Mouse (Mus musculus): ENCODE measurements around the gene Chrng.

Chrng gene

GRCm38 (mm10) chr1:87204465-87204864 is at the start of gene Chrng:
TSS of gene Chrng (plus strand) at chr1:87204657.
- in situ Hi-C loops (cut with MboI, MseI): no loop called here

DNA sequence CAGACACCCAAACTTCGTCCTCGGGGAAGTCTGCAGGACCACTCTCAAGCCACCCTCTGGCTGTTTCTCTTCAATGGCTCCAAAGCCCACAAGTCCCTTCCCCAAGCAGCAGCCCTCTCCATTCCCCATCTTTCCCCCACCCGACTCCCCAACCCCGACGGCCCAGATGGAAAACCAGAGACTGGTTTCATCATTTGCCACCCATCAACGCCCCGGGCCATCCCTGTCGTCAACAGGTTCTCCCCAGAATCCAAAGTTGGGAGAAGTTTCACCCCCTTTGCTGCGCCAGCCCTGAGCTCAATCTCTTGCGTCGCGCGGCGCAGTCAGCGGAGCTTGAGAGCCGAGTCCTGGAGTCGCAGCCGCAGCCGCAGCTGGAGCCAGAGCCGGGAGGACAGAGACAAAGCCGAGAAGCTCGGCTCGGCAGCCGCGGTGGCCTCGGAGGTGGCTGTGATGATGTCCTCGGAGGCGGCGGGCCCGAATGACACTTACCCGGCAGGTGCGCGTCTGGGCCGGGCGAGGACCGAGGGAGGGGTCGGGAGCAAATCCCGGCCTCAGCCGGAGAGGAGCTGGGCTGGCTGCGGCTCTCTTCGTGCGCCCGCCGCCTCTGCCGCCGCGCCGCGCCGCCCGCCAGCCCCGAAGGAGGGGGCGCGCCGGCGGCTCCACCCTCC is 48.8 kb upstream of the Chrng start:
- in situ Hi-C loops (cut with MboI, MseI): no loop called here

DNA sequence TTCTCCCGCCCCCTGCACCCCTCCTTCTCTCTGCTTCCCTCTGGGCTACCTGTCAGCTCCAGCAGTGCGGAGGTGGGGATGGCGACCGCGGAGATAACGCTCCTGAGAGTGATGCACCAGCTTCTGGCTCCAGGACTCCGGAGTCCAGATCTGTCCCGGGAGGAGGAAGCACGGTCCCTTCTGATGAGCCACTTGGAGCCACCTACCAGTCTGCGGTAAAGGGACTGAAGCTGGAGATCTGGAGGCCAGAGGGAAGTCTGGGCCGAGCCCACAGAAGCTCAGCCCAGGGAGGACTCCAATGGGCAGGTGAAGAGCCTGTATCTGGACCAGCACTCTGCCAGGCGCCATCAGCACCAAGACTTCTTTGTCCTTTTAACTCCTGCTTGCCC is 48.3 kb upstream of the Chrng start, which contains the start of gene Ecel1:
Gene Ecel1, minus strand, starts transcription at position 323 of the 389 bp plus-strand sequence.
- in situ Hi-C loops (cut with MboI, MseI): no loop called here

DNA sequence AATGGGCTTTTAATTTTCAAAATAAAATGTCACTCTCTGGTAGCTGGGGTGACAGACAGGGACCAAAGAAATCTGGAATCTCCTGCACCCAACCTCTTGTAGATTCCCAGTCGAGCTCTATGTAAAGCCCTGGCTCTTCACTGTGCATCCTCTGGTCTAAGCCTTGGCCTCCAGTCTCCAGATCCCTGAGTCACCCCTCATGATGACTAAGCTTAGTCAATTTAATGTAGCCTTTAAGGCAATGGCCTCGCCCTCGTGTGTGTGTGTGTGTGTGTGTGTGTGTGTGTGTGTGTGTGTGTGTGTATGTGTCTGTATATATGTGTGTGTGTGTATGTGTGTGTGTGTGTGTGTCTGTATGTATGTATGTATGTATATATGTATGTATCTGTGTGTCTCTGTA is 45.1 kb upstream of the Chrng start:
- in situ Hi-C loops (cut with MboI, MseI): no loop called here

GRCm38 (mm10) chr1:87164164-87164795 is 40.2 kb upstream of the Chrng start:
- in situ Hi-C loops (cut with MboI, MseI): loop anchor here (10.0 kb wide), 1 partner anchor 311 kb away; the partner anchor contains the start of gene Snorc

DNA sequence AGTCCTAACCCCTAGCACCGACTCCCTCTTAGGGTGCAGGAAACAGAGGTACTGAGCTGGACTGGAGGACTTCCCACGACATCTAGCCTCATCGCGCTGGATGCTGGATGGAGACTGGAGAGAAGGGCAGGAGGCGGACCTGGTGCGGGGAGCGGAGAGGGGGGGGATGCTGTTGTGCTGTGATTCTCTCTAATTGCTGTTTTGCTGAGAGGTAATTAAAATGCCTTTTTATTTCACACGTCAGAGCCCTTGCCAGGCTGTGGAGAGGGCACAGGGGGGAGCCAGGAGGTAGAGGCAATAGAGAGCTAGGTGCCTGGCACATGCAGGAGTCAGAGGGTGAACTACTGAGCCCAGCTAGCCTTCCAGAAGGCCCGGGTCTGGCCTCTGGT is 39.7 kb upstream of the Chrng start:
- in situ Hi-C loops (cut with MboI, MseI): loop anchor here (10.0 kb wide), 1 partner anchor 310 kb away; the partner anchor contains the start of gene Snorc

DNA sequence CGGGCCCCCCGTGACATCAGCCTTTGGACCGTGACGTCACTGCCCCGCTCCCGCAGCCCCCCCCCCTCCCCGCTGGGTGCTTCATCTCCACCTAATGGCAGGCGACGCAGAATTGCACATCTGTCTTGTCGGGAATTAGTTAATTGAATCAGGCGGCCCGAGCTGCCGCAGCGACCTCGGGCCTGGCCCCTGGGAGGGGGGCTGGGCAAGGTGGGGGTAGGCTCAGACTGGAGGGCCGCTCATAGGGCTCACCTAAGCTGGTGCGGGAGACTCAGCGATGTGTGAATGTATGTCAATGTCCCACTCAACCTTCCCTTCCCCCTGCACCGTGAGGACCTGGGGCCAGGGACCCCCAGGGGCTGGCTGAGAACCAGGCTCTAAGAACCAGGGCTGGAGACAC is 34.0 kb upstream of the Chrng start:
- in situ Hi-C loops (cut with MboI, MseI): loop anchor here (5.0 kb wide), 1 partner anchor 37 kb away; no protein-coding TSS in a partner anchor

GRCm38 (mm10) chr1:87171312-87171711 is 33.1 kb upstream of the Chrng start:
- in situ Hi-C loops (cut with MboI, MseI): loop anchor here (5.0 kb wide), 1 partner anchor 36 kb away; no protein-coding TSS in a partner anchor

- in situ Hi-C loops (cut with MboI, MseI): loop anchor here (5.0 kb wide), 1 partner anchor 35 kb away; no protein-coding TSS in a partner anchor
Observed at GRCm38 (mm10) chr1:87172316-87172715, 32.1 kb upstream of the Chrng start.

DNA sequence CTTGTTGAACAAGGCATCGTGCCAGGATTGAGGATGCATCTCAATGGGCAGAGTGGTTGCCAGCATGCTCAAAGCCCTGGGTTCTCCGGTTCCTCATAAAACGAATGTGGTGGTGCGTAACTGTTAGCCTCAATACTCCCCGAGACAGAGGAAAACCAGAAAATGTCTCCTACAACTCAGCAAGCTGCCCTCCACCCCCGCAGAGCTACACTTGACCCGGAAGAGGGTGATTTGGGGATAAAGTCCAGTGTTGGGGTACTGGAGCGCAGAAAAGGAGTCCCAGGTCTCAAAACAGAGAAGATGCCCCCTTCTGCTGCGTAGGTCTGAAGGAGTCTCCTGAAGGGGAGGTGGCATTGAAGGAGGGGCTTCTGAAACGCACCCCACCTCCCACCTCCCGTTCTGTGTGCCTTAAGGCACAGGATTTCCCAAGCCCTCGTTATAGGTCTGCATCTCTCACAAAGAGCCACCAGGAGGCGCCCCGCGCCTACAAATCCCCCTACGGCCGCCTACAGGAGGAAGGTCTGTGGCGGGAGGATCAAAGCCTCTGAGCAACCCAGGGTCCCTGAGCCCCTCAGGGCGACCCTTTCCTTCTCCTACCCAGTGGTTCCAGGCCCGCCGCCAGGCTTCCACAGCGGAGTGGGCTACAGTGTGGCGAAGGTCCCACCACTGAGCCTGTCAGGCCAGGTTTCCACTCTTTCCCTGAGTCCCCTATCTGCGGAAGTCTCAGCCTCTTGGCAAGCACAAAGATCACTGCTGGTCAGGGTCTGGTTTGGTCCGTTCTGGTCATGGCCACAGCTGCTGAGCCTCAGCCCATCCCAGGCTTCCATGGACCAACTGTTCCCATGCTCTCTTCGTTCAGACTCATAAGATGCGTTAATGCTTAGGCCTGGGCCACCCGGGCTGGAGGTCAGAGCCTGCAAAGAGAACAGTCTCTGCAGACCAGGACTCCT is 30.2 kb upstream of the Chrng start:
- in situ Hi-C loops (cut with MboI, MseI): loop anchor here (5.0 kb wide), 1 partner anchor 33 kb away; no protein-coding TSS in a partner anchor

- in situ Hi-C loops (cut with MboI, MseI): no loop called here
Observed at GRCm38 (mm10) chr1:87175852-87176292, 28.6 kb upstream of the Chrng start.

GRCm38 (mm10) chr1:87180896-87181295 is 23.6 kb upstream of the Chrng start:
- in situ Hi-C loops (cut with MboI, MseI): no loop called here

- in situ Hi-C loops (cut with MboI, MseI): no loop called here
Observed at GRCm38 (mm10) chr1:87183013-87183412, 21.4 kb upstream of the Chrng start, which contains the start of gene Prss56. TSS of gene Prss56 (plus strand) at chr1:87183313.

DNA sequence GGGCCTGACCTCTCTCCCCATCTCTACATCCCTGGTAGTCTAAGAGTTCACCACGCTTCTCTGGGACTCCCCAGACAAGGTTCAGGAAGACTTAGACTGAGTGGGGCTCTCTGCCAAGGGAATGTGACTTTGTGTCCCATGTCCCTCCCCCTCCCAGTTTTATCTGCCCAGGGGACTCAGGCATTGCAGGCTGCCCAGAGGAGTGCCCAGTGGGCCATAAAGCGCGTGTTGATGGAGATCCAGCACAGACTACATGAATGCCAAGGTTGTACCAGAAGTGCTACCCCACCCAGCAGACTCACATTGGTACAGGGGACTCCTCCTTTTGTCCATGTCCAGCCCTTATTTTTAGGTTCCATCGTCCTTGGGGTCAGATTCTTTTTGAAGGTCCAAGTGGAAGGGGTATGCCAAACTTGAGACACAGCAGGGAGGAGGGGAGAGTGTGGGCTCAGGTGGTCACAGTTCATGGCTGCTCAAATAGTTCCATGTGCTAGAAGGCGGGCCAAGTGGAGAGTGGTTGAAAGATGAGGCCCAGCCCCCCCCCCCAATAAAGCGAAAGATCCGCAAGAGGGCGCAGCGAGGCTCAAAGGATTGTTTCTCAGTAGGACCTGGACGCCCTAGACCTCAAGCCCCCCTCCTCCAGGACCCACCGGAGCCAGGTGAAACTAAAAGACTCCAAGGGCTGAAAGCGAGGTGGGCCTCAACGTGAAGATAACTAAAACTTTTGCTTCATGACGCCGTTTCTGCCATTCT is 20.3 kb upstream of the Chrng start:
- in situ Hi-C loops (cut with MboI, MseI): no loop called here

GRCm38 (mm10) chr1:87184751-87185139 is 19.7 kb upstream of the Chrng start:
- in situ Hi-C loops (cut with MboI, MseI): loop anchor here (5.0 kb wide), 1 partner anchor 82 kb away; the partner anchor contains the start of gene Alpi

DNA sequence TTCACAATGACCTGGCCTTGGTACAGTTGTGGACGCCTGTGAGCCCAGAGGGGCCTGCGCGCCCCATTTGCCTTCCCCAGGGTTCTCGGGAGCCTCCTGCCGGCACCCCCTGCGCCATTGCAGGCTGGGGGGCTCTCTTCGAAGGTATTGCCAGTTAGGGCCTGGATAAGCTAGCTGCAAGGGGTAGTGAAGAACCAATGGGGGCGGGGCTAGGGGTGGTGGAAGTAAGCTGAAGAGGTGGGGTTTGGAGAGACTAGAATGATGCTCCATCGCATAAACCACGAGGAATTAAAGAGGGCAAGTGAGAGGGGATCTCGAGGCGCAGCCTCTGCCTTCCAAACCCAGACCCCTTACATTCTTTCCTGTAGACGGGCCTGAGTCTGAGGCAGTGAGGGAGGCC is 18.9 kb upstream of the Chrng start:
- in situ Hi-C loops (cut with MboI, MseI): loop anchor here (5.0 kb wide), 1 partner anchor 83 kb away; the partner anchor contains the start of gene Alpi

- in situ Hi-C loops (cut with MboI, MseI): loop anchor here (5.0 kb wide), 1 partner anchor 84 kb away; the partner anchor contains the start of gene Alpi
Observed at GRCm38 (mm10) chr1:87186261-87187036, 18.0 kb upstream of the Chrng start.

GRCm38 (mm10) chr1:87187037-87187355 is 17.5 kb upstream of the Chrng start:
- in situ Hi-C loops (cut with MboI, MseI): loop anchor here (5.0 kb wide), 1 partner anchor 85 kb away; the partner anchor contains the start of gene Alpi

DNA sequence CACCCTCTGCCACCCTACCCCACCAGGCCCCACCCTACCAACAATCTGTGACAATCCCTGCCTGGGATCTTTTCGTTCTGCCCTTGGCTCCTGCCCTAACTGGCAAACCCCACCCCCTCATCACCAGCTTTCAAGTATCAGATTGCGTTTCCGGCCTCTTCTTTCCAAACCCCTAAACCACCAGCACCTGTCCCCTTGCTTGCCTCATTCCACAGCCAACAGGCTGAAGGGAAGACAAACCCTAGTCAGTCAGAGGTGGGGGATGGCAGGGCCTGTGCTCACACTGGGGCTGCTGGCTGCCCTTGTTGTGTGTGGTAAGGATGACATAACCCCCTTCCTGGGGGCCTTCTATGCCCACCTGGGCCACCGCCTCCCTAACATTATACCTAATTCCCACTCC is 14.0 kb upstream of the Chrng start, which contains the start of gene Chrnd:
Gene Chrnd, plus strand, starts transcription at position 179 of the 400 bp plus-strand sequence.
- in situ Hi-C loops (cut with MboI, MseI): no loop called here

- in situ Hi-C loops (cut with MboI, MseI): no loop called here
Observed at GRCm38 (mm10) chr1:87197296-87197695, 7.2 kb upstream of the Chrng start.

Measured in T-helper 2 cell (primary cell).